Mouse (Mus musculus): ENCODE data around the gene Myt1l.

Myt1l gene

GRCm38 (mm10) chr12:29528031-29528771 is at the start of gene Myt1l:
Myt1l (plus strand) TSS chr12:29528384.
- peak in 1 of 2 experiments; percentile 37 for DNase-seq (ENCODE audit: low spot score in 2 of 2)

GRCm38 (mm10) chr12:29486424-29487035 is 41.7 kb upstream of the Myt1l start:
- no peak for DNase-seq (ENCODE audit: low spot score in 2 of 2)

- DNase-seq (ENCODE audit: low spot score in 2 of 2) = peak in 1 of 2 experiments; percentile 42
Measured at GRCm38 (mm10) chr12:29526236-29526644, 1.9 kb upstream of the Myt1l start.

- peak in 1 of 2 experiments; percentile 66 for DNase-seq (ENCODE audit: low spot score in 2 of 2)
Measured at GRCm38 (mm10) chr12:29527048-29527761, 979 bp upstream of the Myt1l start.

GRCm38 (mm10) chr12:29530241-29530725 is 2.1 kb downstream of the Myt1l start:
- peak in 1 of 2 experiments; percentile 43 for DNase-seq (ENCODE audit: low spot score in 2 of 2)

- DNase-seq (ENCODE audit: low spot score in 2 of 2) = no peak
Measured at GRCm38 (mm10) chr12:29530823-29531222, 2.6 kb downstream of the Myt1l start.

- peak in 1 of 2 experiments; percentile 26 for DNase-seq (ENCODE audit: low spot score in 2 of 2)
Measured at GRCm38 (mm10) chr12:29533071-29533876, 5.1 kb downstream of the Myt1l start.

- DNase-seq (ENCODE audit: low spot score in 2 of 2) = no peak
Measured at GRCm38 (mm10) chr12:29534326-29534725, 6.1 kb downstream of the Myt1l start.

GRCm38 (mm10) chr12:29534761-29535300 is 6.6 kb downstream of the Myt1l start:
- DNase-seq (ENCODE audit: low spot score in 2 of 2) = peak in 1 of 2 experiments; percentile 29

GRCm38 (mm10) chr12:29537916-29538315 is 9.7 kb downstream of the Myt1l start:
- peak in 1 of 2 experiments; percentile 34 for DNase-seq (ENCODE audit: low spot score in 2 of 2)

- no peak for DNase-seq (ENCODE audit: low spot score in 2 of 2)
Measured at GRCm38 (mm10) chr12:29538456-29538855, 10.3 kb downstream of the Myt1l start.

- DNase-seq (ENCODE audit: low spot score in 2 of 2) = no peak
Measured at GRCm38 (mm10) chr12:29539106-29539505, 10.9 kb downstream of the Myt1l start.

- no peak for DNase-seq (ENCODE audit: low spot score in 2 of 2)
Measured at GRCm38 (mm10) chr12:29540741-29541140, 12.6 kb downstream of the Myt1l start.

- no peak for DNase-seq (ENCODE audit: low spot score in 2 of 2)
Measured at GRCm38 (mm10) chr12:29546073-29546472, 17.9 kb downstream of the Myt1l start.

- no peak for DNase-seq (ENCODE audit: low spot score in 2 of 2)
Measured at GRCm38 (mm10) chr12:29547112-29547511, 18.9 kb downstream of the Myt1l start.

GRCm38 (mm10) chr12:29547755-29548154 is 19.6 kb downstream of the Myt1l start:
- DNase-seq (ENCODE audit: low spot score in 2 of 2) = peak in 1 of 2 experiments; percentile 27

- no peak for DNase-seq (ENCODE audit: low spot score in 2 of 2)
Measured at GRCm38 (mm10) chr12:29553138-29553537, 25.0 kb downstream of the Myt1l start.

- no peak for DNase-seq (ENCODE audit: low spot score in 2 of 2)
Measured at GRCm38 (mm10) chr12:29555718-29556117, 27.5 kb downstream of the Myt1l start.

GRCm38 (mm10) chr12:29556408-29556807 is 28.2 kb downstream of the Myt1l start:
- DNase-seq (ENCODE audit: low spot score in 2 of 2) = no peak

- no peak for DNase-seq (ENCODE audit: low spot score in 2 of 2)
Measured at GRCm38 (mm10) chr12:29556901-29557300, 28.7 kb downstream of the Myt1l start.

- no peak for DNase-seq (ENCODE audit: low spot score in 2 of 2)
Measured at GRCm38 (mm10) chr12:29559769-29560168, 31.6 kb downstream of the Myt1l start.
